Mouse (Mus musculus) kidney, embryonic 15.5 days (tissue): ENCODE data around the gene Egln2. TPM values are rescaled to one million over a fixed set of nuclear protein-coding genes. Genes with fewer than 3 reads are reported as not detected.
A peak's percentile ranks its signal among the peaks of the same experiment; 100 is the strongest.

Experiments
- ATAC-seq: fragments of 200-750 bp; cut with Nextera tagmentation; replicated peaks from 2 replicates; pipeline ENCODE4 v1.8.0; 2017; ENCODE audit warnings: moderate TSS enrichment; ENCODE audit not compliant: low FRiP score
- H3K27ac ChIP-seq: fragments of 300-500 bp; sonication (generic); 2 replicates; pipeline ENCODE4 v1.5.1; 2015; ENCODE audit warnings: mild to moderate bottlenecking, inconsistent platforms
- H3K27me3 ChIP-seq: fragments of 300-500 bp; sonication (generic); 2 replicates; pipeline ENCODE4 v1.6.1; 2015; ENCODE audit warnings: inconsistent platforms
- H3K36me3 ChIP-seq: fragments of 300-500 bp; sonication (generic); 2 replicates; pipeline ENCODE4 v1.6.1; 2015; ENCODE audit warnings: inconsistent platforms
- H3K4me1 ChIP-seq: fragments of 300-500 bp; sonication (generic); 2 replicates; pipeline ENCODE4 v1.6.1; 2015; ENCODE audit warnings: inconsistent platforms
- H3K4me2 ChIP-seq: fragments of 300-500 bp; sonication (generic); 2 replicates; pipeline ENCODE4 v1.6.1; 2015; ENCODE audit warnings: moderate library complexity, mild to moderate bottlenecking, inconsistent platforms
- H3K4me3 ChIP-seq: fragments of 300-500 bp; sonication (generic); replicated peaks from 2 replicates; pipeline ENCODE4 v1.5.1; 2015; ENCODE audit warnings: mild to moderate bottlenecking, inconsistent platforms
- H3K9ac ChIP-seq: fragments of 300-500 bp; sonication (generic); 2 replicates; pipeline ENCODE4 v1.6.1; 2015; ENCODE audit warnings: mild to moderate bottlenecking, inconsistent platforms
- H3K9me3 ChIP-seq: fragments of 300-500 bp; sonication (generic); replicated peaks from 2 replicates; pipeline ENCODE4 v1.6.1; 2016; ENCODE audit warnings: inconsistent platforms
- WGBS: fragments of 180-500 bp; shearing (Covaris S2); methylation state at CpG from one replicate; pipeline ENCODE4 v1.1.7; 2015; ENCODE audit warnings: mixed read lengths; 5-methylcytosine and 5-hydroxymethylcytosine counted together
- microRNA counts: library from miRNA; unstranded; fragments of <30 nt; microRNA quantifications from one replicate; lab custom pipeline; 2016
- microRNA-seq: library from miRNA; unstranded; fragments of <30 nt; microRNA quantifications from one replicate; pipeline ENCODE4, GENCODE M21; 2016
- polyA plus RNA-seq: library from polyadenylated mRNA; unstranded; fragments of >200 nt; fragmentation: Nextera tagmentation; extraction: Ambion mirVana; gene quantifications from 2 replicates; pipeline ENCODE4 v1.2.1, GENCODE M21; 2015

Egln2 gene
- polyA plus RNA-seq, 1 experiment from 2014 or later, result 74.9 TPM

GRCm38 (mm10) chr7:27128162-27128561 lies 38.4 kb downstream of the Egln2 start:
- Histone ChIP-seq H3K4me1 (peaks cover 8% of the 10 kb centered on the region), H3K9ac (no peak overlapping the region), H3K27me3 (no peaks in the 10 kb centered on the region), H3K4me2 (no peak overlapping the region), H3K9me3 (no peaks in the 10 kb centered on the region), H3K27ac (no peak overlapping the region), H3K36me3 (no peaks in the 10 kb centered on the region), H3K4me3 (no peak overlapping the region)
- 48% methylated on average over 3 of the region's 3 CpGs for WGBS
- ATAC-seq, result peak; percentile 63; the same call in 1 of the 2 replicates

GRCm38 (mm10) chr7:27124969-27125368 lies 41.6 kb downstream of the Egln2 start:
- Histone ChIP-seq H3K36me3 (no peaks in the 10 kb centered on the region), H3K4me3 (no peak overlapping the region), H3K9me3 (no peaks in the 10 kb centered on the region), H3K27me3 (no peaks in the 10 kb centered on the region), H3K4me1 (no peaks in the 10 kb centered on the region), H3K4me2 (no peak overlapping the region), H3K9ac (no peak overlapping the region), H3K27ac (no peak overlapping the region)
- no peak for ATAC-seq
- 82% methylated on average over 4 of the region's 4 CpGs for WGBS

DNA sequence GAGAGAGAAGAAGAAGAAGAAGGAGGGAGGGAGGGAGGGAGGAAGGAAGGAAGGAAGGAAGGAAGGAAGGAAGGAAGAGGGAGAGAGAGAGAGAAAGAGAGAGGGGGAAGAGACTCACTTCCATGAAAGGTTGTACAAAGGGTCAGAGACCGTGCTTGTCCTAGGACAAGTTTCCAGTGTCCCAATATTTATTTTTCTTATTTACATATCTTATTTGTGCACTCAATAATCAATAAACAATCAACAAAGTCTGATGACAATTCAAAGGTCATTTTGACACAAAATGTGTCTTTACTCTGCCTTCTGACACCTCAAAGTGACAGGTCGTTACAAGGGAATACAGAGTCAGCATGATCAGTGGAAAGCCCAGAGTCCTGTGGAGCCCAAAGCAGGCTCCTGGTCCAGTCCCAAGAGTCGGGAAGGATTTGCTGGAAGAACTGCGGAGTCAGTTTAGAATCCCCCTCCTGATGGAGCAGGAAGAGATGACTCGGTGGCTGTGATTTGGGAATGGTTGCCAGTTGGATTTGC lies 42.2 kb downstream of the Egln2 start:
- Histone ChIP-seq H3K9ac (no peak overlapping the region), H3K36me3 (no peaks in the 10 kb centered on the region), H3K9me3 (no peaks in the 10 kb centered on the region), H3K4me1 (no peaks in the 10 kb centered on the region), H3K27me3 (no peaks in the 10 kb centered on the region), H3K27ac (no peak overlapping the region), H3K4me3 (no peak overlapping the region), H3K4me2 (no peak overlapping the region)
- ATAC-seq, result no peak
- 72% methylated on average over 5 of the region's 5 CpGs for WGBS

DNA sequence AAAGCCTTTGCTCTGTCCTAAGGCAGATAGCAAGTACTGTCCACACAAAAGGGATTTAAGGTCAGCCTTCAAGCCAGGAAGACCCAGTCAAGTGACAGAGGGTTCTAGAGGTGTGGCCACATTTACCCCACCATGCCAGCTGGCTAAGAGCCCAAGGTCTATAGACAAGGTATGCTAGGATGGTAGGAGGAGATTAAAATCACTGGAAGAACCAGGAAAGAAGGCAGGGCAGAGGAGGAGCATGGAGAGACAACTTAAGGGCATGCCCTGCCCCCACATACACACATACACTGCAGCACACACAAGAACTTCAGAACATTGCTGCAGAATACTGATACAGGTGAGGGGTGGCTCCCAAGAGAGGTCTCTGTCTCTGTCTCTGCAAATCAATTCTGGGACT lies 46.9 kb downstream of the Egln2 start, which contains the start of gene Cyp2f2:
Cyp2f2 (plus strand) TSS at position 234 of the 400 bp plus-strand sequence.
- no peak within 1 kb of the TSS for H3K27ac ChIP-seq

GRCm38 (mm10) chr7:27118033-27118511 lies 48.5 kb downstream of the Egln2 start:
- no peaks in the 10 kb centered on the region for H3K9me3 ChIP-seq
- H3K4me1 ChIP-seq, result peaks cover 3% of the 10 kb centered on the region; the same call in 1 of the 2 replicates
- no peak overlapping the region for H3K4me2 ChIP-seq
- no peaks in the 10 kb centered on the region for H3K27me3 ChIP-seq
- H3K9ac ChIP-seq, result no peak overlapping the region
- no peak overlapping the region for H3K4me3 ChIP-seq
- peak; percentile 64 for ATAC-seq
- WGBS, result 60% methylated on average over 4 of the region's 4 CpGs
- no peaks in the 10 kb centered on the region for H3K36me3 ChIP-seq
- H3K27ac ChIP-seq, result no peak overlapping the region

More for the DNA sequence above, 46.9 kb downstream of the Egln2 start, which contains the start of gene Cyp2f2:
- H3K4me1 ChIP-seq, result peaks cover 3% of the 10 kb centered on the region; the same call in 1 of the 2 replicates
- no peak within 1 kb of the TSS for H3K4me2 ChIP-seq
- no peaks in the 10 kb centered on the region for H3K9me3 ChIP-seq
- ATAC-seq, result no peak
- no peak within 1 kb of the TSS for H3K4me3 ChIP-seq
- no peak within 1 kb of the TSS for H3K9ac ChIP-seq
- no peaks in the 10 kb centered on the region for H3K36me3 ChIP-seq
- no peaks in the 10 kb centered on the region for H3K27me3 ChIP-seq

DNA sequence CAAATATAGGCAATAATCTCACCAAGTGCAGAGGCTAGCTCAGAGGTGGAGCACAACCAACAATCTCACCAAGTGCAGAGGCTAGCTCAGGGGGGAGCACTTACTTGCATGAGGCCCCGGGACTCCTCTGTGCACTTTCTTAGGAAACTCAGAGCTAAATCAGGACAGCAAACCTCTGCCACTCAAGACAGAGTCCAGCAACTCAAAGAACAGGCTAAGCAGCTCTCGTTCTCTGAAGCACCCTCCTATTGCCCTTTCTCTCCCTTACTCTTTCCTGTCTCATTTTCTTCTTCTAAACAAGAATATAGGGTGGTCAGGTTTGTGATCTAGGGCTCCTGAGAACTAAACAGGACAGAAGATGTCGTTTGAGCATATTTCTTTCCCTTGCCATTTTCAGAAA lies 54.6 kb downstream of the Egln2 start:
- ATAC-seq, result no peak
- Histone ChIP-seq H3K4me3 (no peak overlapping the region), H3K27me3 (no peaks in the 10 kb centered on the region), H3K9ac (no peak overlapping the region), H3K36me3 (no peaks in the 10 kb centered on the region), H3K4me2 (no peak overlapping the region), H3K27ac (no peak overlapping the region), H3K9me3 (no peaks in the 10 kb centered on the region), H3K4me1 (no peaks in the 10 kb centered on the region)
- WGBS, result 67% methylated on average over 3 of the region's 3 CpGs

DNA sequence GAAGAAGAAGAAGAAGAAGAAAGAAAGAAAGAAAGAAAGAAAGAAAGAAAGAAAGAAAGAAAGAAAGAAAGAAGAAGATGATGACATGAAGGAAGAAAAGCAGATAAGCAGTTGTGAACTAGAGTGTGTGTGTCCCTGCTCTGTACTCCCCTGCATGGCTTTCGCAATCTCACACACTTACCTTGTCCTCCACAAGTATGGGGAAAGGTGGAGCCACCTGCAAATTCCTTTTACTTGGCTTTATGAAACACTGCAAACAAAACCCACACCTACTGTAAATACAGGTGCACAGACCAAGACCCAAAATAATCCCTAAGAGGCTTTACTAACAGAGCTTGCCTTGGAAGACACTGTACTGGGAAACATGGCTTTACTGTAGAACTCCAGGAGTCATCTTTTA lies 55.6 kb downstream of the Egln2 start:
- no peak overlapping the region for H3K4me2 ChIP-seq
- H3K27me3 ChIP-seq, result no peaks in the 10 kb centered on the region
- no peaks in the 10 kb centered on the region for H3K9me3 ChIP-seq
- H3K4me3 ChIP-seq, result no peak overlapping the region
- WGBS, result 96% methylated on average over 1 of the region's 1 CpGs
- H3K9ac ChIP-seq, result no peak overlapping the region
- H3K4me1 ChIP-seq, result no peaks in the 10 kb centered on the region
- no peak for ATAC-seq
- no peaks in the 10 kb centered on the region for H3K36me3 ChIP-seq
- H3K27ac ChIP-seq, result no peak overlapping the region

GRCm38 (mm10) chr7:27110327-27110726 lies 56.3 kb downstream of the Egln2 start:
- Histone ChIP-seq H3K9ac (no peak overlapping the region), H3K9me3 (no peaks in the 10 kb centered on the region), H3K4me2 (no peak overlapping the region), H3K4me3 (no peak overlapping the region), H3K36me3 (no peaks in the 10 kb centered on the region), H3K4me1 (no peaks in the 10 kb centered on the region), H3K27me3 (no peaks in the 10 kb centered on the region), H3K27ac (no peak overlapping the region)
- ATAC-seq, result no peak

MicroRNAs within 50 kb of the gene (microRNA counts, 519-probe panel; counts per million panel counts)
- microRNA mmu-miR-1191 (lab: Ali Mortazavi, UCI), result 31.7 counts per million

Small RNA genes within 50 kb of the gene (microRNA-seq; reads per million reads assigned to microRNA genes)
- gene Mir1191 (4.1 reads per million, percentile 21 among the genes with 10 or more reads in this experiment), gene Mir3101 (not detected)

Other genes with a start within 250 kb of the Egln2 start
- gene Cyp2a22, start 227.4 kb downstream of the Egln2 start, polyA plus RNA-seq, result 0.08 TPM in 1 of 2 replicates, not detected in the other
- gene Cyp2a12, start 137.7 kb downstream of the Egln2 start, polyA plus RNA-seq, result 0.12 TPM in 1 of 2 replicates, not detected in the other
- gene Cyp2f2, start 46.9 kb downstream of the Egln2 start, polyA plus RNA-seq, result not detected in 2 replicates
- gene Cyp2t4, start 13.1 kb downstream of the Egln2 start, polyA plus RNA-seq, result 0.10 TPM in 1 of 2 replicates, not detected in the other
- gene Rab4b, start 12.1 kb upstream of the Egln2 start, polyA plus RNA-seq, result 60.1 and 66.8 TPM in 2 replicates
- 1.3 TPM in 1 of 2 replicates, not detected in the other for gene Gm21983, start 14.3 kb upstream of the Egln2 start, polyA plus RNA-seq
- gene Mia, start 14.4 kb upstream of the Egln2 start, polyA plus RNA-seq, result 18.3 and 20.3 TPM in 2 replicates
- 3.9 and 4.2 TPM in 2 replicates for gene BC024978, start 29.0 kb upstream of the Egln2 start, polyA plus RNA-seq
- gene Snrpa, start 29.5 kb upstream of the Egln2 start, polyA plus RNA-seq, result 264 and 278 TPM in 2 replicates
- 4.4 and 5.2 TPM in 2 replicates for gene Itpkc, start 61.9 kb upstream of the Egln2 start, polyA plus RNA-seq
- gene Coq8b, start 66.2 kb upstream of the Egln2 start, polyA plus RNA-seq, result 20.9 and 23.1 TPM in 2 replicates
- gene Numbl, start 91.6 kb upstream of the Egln2 start, polyA plus RNA-seq, result 15.3 and 18.5 TPM in 2 replicates
- 31.0 and 41.7 TPM in 2 replicates for gene Ltbp4, start 170.9 kb upstream of the Egln2 start, polyA plus RNA-seq
- gene Shkbp1, start 189.2 kb upstream of the Egln2 start, polyA plus RNA-seq, result 43.6 and 53.1 TPM in 2 replicates
- 1.9 TPM in 1 of 2 replicates, not detected in the other for gene Gm20479, start 190.6 kb upstream of the Egln2 start, polyA plus RNA-seq